ENCODE assay signal across 15 mouse cellular contexts in the genomic region with DNA sequence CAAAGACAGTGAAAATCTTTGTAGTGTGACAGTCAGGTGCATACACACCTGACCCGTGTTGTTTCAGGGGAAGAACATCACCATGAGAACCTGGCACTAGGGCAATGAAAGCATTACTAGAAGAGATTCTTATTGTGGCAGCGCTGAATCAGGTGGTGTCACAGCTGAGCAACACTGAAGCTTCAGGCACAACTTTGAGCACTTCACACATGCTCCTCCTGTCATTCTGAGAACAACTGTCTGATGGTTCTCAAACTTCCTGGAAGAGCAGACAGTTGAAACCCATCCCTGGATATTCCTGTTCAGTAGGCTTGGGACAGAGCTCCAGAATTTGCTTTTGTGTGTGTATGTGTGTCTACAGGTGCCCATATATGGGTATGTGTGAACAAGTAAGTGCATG.
"Had no signal": no experiment of that assay in that cellular context is flagged by ENCODE, and none has a peak within 500 bp of the region (broad histone marks: within the 10 kb centered on the region; RNA-seq: fewer than 3 reads in every experiment).

No protein-coding gene starts in this region.

- DNase-seq: retina, postnatal 1 day; right cerebral cortex, adult 18-20 months; right cerebral cortex, postnatal 14 days; right cerebral cortex, postnatal 25 days; right cerebral cortex, postnatal 4 days; spleen, adult 18-20 months; thymus, adult 18-20 months; thymus, adult 2 months; thymus, postnatal 14 days; thymus, postnatal 25 days; thymus, postnatal 36 days; thymus, postnatal 4 days had no signal

- H3K27ac ChIP-seq: neural tube, embryonic 15.5 days; stomach, embryonic 15.5 days; stomach, postnatal 0 days had no signal

- H3K9me3 ChIP-seq: neural tube, embryonic 15.5 days; stomach, embryonic 15.5 days had no signal

- H3K4me1 ChIP-seq: neural tube, embryonic 15.5 days; stomach, embryonic 15.5 days had no signal

- H3K4me3 ChIP-seq: neural tube, embryonic 15.5 days; stomach, embryonic 15.5 days had no signal

- H3K4me2 ChIP-seq: neural tube, embryonic 15.5 days; stomach, embryonic 15.5 days had no signal

- H3K36me3 ChIP-seq: neural tube, embryonic 15.5 days; stomach, embryonic 15.5 days had no signal

- H3K27me3 ChIP-seq: neural tube, embryonic 15.5 days; stomach, embryonic 15.5 days had no signal
